44 mouse cellular contexts compared by ENCODE assay signal in genomic region chr1:74192711-74193110, GRCm38 (mm10). TPM values are rescaled to one million over a fixed set of nuclear protein-coding genes. Genes with fewer than 3 reads are reported as not detected.
"Had no signal": no experiment of that assay in that cellular context is flagged by ENCODE, and none has a peak within 500 bp of the region (broad histone marks: within the 10 kb centered on the region; RNA-seq: fewer than 3 reads in every experiment).

No protein-coding gene starts in this region.

- H3K36me3 ChIP-seq: limb, embryonic 10.5 days; limb, embryonic 12.5 days; limb, embryonic 13.5 days; limb, embryonic 15.5 days; liver, embryonic 12.5 days; liver, embryonic 13.5 days; liver, embryonic 15.5 days; lung, embryonic 15.5 days; midbrain, embryonic 10.5 days; midbrain, embryonic 12.5 days; midbrain, embryonic 13.5 days; midbrain, embryonic 15.5 days; neural tube, embryonic 12.5 days had no signal

- H3K27me3 ChIP-seq: limb, embryonic 12.5 days; limb, embryonic 13.5 days; limb, embryonic 15.5 days; liver, embryonic 12.5 days; liver, embryonic 13.5 days; liver, embryonic 15.5 days; lung, embryonic 15.5 days; midbrain, embryonic 15.5 days; neural tube, embryonic 12.5 days had no signal

- H3K9ac ChIP-seq: limb, embryonic 12.5 days; limb, embryonic 13.5 days; limb, embryonic 15.5 days; liver, embryonic 12.5 days; liver, embryonic 13.5 days; liver, embryonic 14.5 days; liver, embryonic 15.5 days; lung, embryonic 14.5 days; lung, embryonic 15.5 days; midbrain, embryonic 12.5 days; midbrain, embryonic 13.5 days; midbrain, embryonic 15.5 days; neural tube, embryonic 12.5 days had no signal

- H3K9me3 ChIP-seq: limb, embryonic 10.5 days; limb, embryonic 12.5 days; limb, embryonic 13.5 days; limb, embryonic 15.5 days; liver, embryonic 12.5 days; liver, embryonic 13.5 days; liver, embryonic 15.5 days; lung, embryonic 15.5 days; midbrain, embryonic 10.5 days; midbrain, embryonic 12.5 days; midbrain, embryonic 13.5 days; midbrain, embryonic 15.5 days; neural tube, embryonic 12.5 days had no signal

- H3K4me3 ChIP-seq: limb, embryonic 10.5 days; limb, embryonic 12.5 days; limb, embryonic 13.5 days; limb, embryonic 15.5 days; liver, embryonic 12.5 days; liver, embryonic 13.5 days; liver, embryonic 15.5 days; lung, embryonic 15.5 days; megakaryocyte, embryonic 14.5 days; midbrain, embryonic 10.5 days; midbrain, embryonic 12.5 days; midbrain, embryonic 13.5 days; midbrain, embryonic 15.5 days; myocyte; neural tube, embryonic 12.5 days had no signal

- H3K27ac ChIP-seq: limb, embryonic 10.5 days; limb, embryonic 12.5 days; limb, embryonic 13.5 days; limb, embryonic 15.5 days; liver, embryonic 12.5 days; liver, embryonic 13.5 days; liver, embryonic 14.5 days; liver, embryonic 15.5 days; lung, embryonic 15.5 days; macrophage; midbrain, embryonic 10.5 days; midbrain, embryonic 12.5 days; midbrain, embryonic 13.5 days; midbrain, embryonic 15.5 days; neural tube, embryonic 12.5 days had no signal

- DNase-seq: left cerebral cortex, postnatal 4 days; liver; liver, embryonic 13.5 days; lung, adult 18-20 months; lung, adult 2 months; lung, embryonic 14.5 days; lung, postnatal 10 days; lung, postnatal 14 days; lung, postnatal 36 days; lung, postnatal 4 days; midbrain, embryonic 14.5 days had no signal

- H3K4me1 ChIP-seq: limb, embryonic 10.5 days; limb, embryonic 12.5 days; limb, embryonic 13.5 days; limb, embryonic 15.5 days; liver, embryonic 12.5 days; liver, embryonic 15.5 days; lung, embryonic 15.5 days; midbrain, embryonic 10.5 days; midbrain, embryonic 12.5 days; midbrain, embryonic 13.5 days; midbrain, embryonic 15.5 days; neural tube, embryonic 12.5 days had no signal

- H3K4me2 ChIP-seq: limb, embryonic 12.5 days; limb, embryonic 13.5 days; limb, embryonic 15.5 days; liver, embryonic 11.5 days; liver, embryonic 12.5 days; liver, embryonic 13.5 days; liver, embryonic 15.5 days; lung, embryonic 14.5 days; lung, embryonic 15.5 days; midbrain, embryonic 11.5 days; midbrain, embryonic 12.5 days; midbrain, embryonic 13.5 days; midbrain, embryonic 15.5 days; neural tube, embryonic 12.5 days had no signal

- ATAC-seq: liver, embryonic 12.5 days; lung, postnatal 0 days; midbrain, embryonic 13.5 days; midbrain, embryonic 15.5 days; midbrain, embryonic 16.5 days had no signal

RNA-seq across cellular contexts. Expression of gene Cxcr1, which starts 1.7 kb away (rescaled TPM):
- total RNA-seq: left cerebral cortex, adult 8-10 months; left cerebral cortex, postnatal 10 days; left cerebral cortex, postnatal 14 days; left cerebral cortex, postnatal 25 days; left cerebral cortex, postnatal 36 days; left cerebral cortex, postnatal 4 days; megakaryocyte progenitor cell, adult 5-6 weeks; megakaryocyte-erythroid progenitor cell, adult 5-6 weeks; midbrain, postnatal 0 days; monocyte, adult 5-6 weeks had no signal
- polyA plus RNA-seq: limb, embryonic 11.5 days; limb, embryonic 12.5 days; limb, embryonic 13.5 days; limb, embryonic 14.5 days; limb, embryonic 15.5 days; liver, embryonic 11.5 days; liver, embryonic 12.5 days; liver, embryonic 13.5 days; liver, embryonic 14.5 days; liver, embryonic 15.5 days; lung, embryonic 14.5 days; lung, embryonic 15.5 days; lung, embryonic 16.5 days; lung, postnatal 0 days; macrophage; midbrain, embryonic 10.5 days; midbrain, embryonic 11.5 days; midbrain, embryonic 12.5 days; midbrain, embryonic 13.5 days; midbrain, embryonic 14.5 days; midbrain, embryonic 15.5 days; midbrain, embryonic 16.5 days; midbrain, postnatal 0 days; myocyte; neural tube, embryonic 11.5 days; neural tube, embryonic 12.5 days had no signal

RNA-seq across cellular contexts. Expression of gene Cxcr2, which starts 38.9 kb away (rescaled TPM):
- total RNA-seq: left cerebral cortex, postnatal 10 days; left cerebral cortex, postnatal 25 days had no signal
- polyA plus RNA-seq: midbrain, embryonic 14.5 days; myocyte had no signal
